Mouse (Mus musculus): ENCODE data around the gene Zfp961. TPM values are rescaled to one million over a fixed set of nuclear protein-coding genes. Genes with fewer than 3 reads are reported as not detected.
"Not testable (repeated sequence)": the region's sequence is repeated elsewhere in the genome, so short reads cannot be mapped to it uniquely, and the experiment has no call there.

Zfp961 gene
- polyA plus RNA-seq, 1 experiment from 2014 or later, result 24.5 TPM

DNA sequence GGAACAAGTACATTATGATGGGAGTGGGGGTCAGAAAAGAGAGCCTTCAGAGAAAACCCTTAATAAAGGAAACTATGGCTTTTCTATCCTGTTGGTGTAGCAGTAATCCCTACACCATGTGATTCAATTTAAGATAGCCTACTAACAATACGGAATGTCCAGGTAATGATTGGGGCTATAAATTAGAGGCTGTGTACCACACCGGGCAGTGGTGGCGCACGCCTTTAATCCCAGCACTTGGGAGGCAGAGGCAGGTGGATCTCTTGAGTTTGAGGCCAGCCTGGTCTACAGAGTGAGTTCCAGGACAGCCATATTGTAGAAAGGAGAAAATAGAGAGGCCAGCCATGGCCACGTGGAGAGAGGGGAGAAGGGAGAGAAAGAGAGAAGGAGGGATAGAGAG is 25.0 kb upstream of the Zfp961 start:
- H3K4me2 ChIP-seq (ENCODE audit: low read length), result no peak overlapping the region
- no peaks in the 10 kb centered on the region for H3K9me3 ChIP-seq (ENCODE audit: control insufficient read depth, low read length)
- no peak for DNase-seq (ENCODE audit: low spot score)
- H3K27ac ChIP-seq (ENCODE audit: low read depth), result no peak overlapping the region
- H3K4me3 ChIP-seq (ENCODE audit: low read depth, low read length), result no peak overlapping the region
- peaks cover 21% of the 10 kb centered on the region for H3K36me3 ChIP-seq (ENCODE audit: control insufficient read depth, insufficient read depth, low read length)
- ATAC-seq (replicated peaks; ENCODE audit: low FRiP score, low TSS enrichment, low read depth), result no peak
- no peaks in the 10 kb centered on the region for H3K27me3 ChIP-seq (replicated peaks; ENCODE audit: control insufficient read depth, insufficient read depth, low read length)
- WGBS, result 96% methylated on average over 5 of the region's 5 CpGs
- no peak overlapping the region for H3K9ac ChIP-seq (ENCODE audit: low read length)
- H3K4me1 ChIP-seq (replicated peaks; ENCODE audit: control insufficient read depth, insufficient read depth, low read length), result peaks cover 3% of the 10 kb centered on the region; the same call in 1 of the 2 replicates

- peaks cover 3% of the 10 kb centered on the region; the same call in 1 of the 2 replicates for H3K4me1 ChIP-seq (replicated peaks; ENCODE audit: control insufficient read depth, insufficient read depth, low read length)
- 87% methylated on average over 3 of the region's 3 CpGs for WGBS
- peaks cover 3% of the 10 kb centered on the region; the same call in 1 of the 2 replicates for H3K9me3 ChIP-seq (ENCODE audit: control insufficient read depth, low read length)
- H3K27ac ChIP-seq (ENCODE audit: low read depth), result no peak overlapping the region
- H3K4me3 ChIP-seq (ENCODE audit: low read depth, low read length), result no peak overlapping the region
- no peak for ATAC-seq (replicated peaks; ENCODE audit: low FRiP score, low TSS enrichment, low read depth)
- no peaks in the 10 kb centered on the region for H3K27me3 ChIP-seq (replicated peaks; ENCODE audit: control insufficient read depth, insufficient read depth, low read length)
- no peak for DNase-seq (ENCODE audit: low spot score)
- H3K4me2 ChIP-seq (ENCODE audit: low read length), result no peak overlapping the region
- peaks cover 29% of the 10 kb centered on the region for H3K36me3 ChIP-seq (ENCODE audit: control insufficient read depth, insufficient read depth, low read length)
- H3K9ac ChIP-seq (ENCODE audit: low read length), result no peak overlapping the region
These were observed 24.3 kb upstream of the Zfp961 start for GRCm38 (mm10) chr8:71926551-71926950.

DNA sequence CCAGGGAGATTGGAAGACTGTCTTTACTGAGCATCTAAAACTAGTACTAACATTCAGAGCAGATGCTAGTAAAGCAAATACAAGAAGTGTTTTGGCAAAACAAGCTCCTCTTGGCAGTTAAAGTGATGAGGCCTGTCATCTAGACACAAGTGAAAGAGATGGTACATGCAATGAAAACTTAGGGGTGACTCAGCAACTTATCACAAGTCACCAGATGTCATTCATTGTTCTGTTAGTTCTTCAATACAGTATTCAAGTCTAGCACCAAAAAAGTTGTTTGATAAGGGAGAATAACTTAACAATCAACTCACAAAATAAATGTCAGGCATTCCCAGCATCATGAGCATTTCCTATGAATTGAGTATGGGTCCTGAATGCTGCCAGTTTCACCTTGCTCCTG is 23.1 kb upstream of the Zfp961 start:
- Histone ChIP-seq H3K36me3 (ENCODE audit: control insufficient read depth, insufficient read depth, low read length) (peaks cover 33% of the 10 kb centered on the region), H3K9me3 (ENCODE audit: control insufficient read depth, low read length) (peaks cover 4% of the 10 kb centered on the region; the same call in 1 of the 2 replicates), H3K9ac (ENCODE audit: low read length) (no peak overlapping the region), H3K4me2 (ENCODE audit: low read length) (no peak overlapping the region), H3K27me3 (replicated peaks; ENCODE audit: control insufficient read depth, insufficient read depth, low read length) (no peaks in the 10 kb centered on the region), H3K4me3 (ENCODE audit: low read depth, low read length) (no peak overlapping the region), H3K4me1 (replicated peaks; ENCODE audit: control insufficient read depth, insufficient read depth, low read length) (0 out of 2 replicates have a peak, but pooled peaks cover 3% of the 10 kb centered on the region), H3K27ac (ENCODE audit: low read depth) (no peak overlapping the region)
- DNase-seq (ENCODE audit: low spot score) (no peak), ATAC-seq (replicated peaks; ENCODE audit: low FRiP score, low TSS enrichment, low read depth) (no peak)

DNA sequence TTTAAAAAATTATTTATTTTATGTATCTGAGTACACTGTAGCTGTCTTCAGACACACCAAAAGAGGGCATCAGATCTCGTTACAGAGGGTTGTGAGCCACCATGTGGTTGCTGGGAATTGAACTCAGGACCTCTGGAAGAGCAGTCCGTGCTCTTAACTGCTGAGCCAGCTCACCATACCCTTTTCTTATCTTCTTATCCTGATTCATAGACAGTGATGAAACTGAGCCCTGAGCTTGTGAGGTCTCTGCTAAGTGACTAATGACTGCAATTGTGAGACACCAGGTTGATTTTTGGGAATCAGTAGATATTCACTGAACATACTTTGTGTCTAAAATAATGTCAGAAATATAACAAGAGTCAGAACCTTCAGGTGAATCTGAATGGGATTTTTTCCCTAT is 12.8 kb upstream of the Zfp961 start:
- not testable (repeated sequence) for H3K27ac ChIP-seq (ENCODE audit: low read depth); H3K36me3 ChIP-seq (ENCODE audit: control insufficient read depth, insufficient read depth, low read length); H3K4me2 ChIP-seq (ENCODE audit: low read length); H3K4me3 ChIP-seq (ENCODE audit: low read depth, low read length); H3K9ac ChIP-seq (ENCODE audit: low read length); H3K27me3 ChIP-seq (replicated peaks; ENCODE audit: control insufficient read depth, insufficient read depth, low read length); DNase-seq (ENCODE audit: low spot score); ATAC-seq (replicated peaks; ENCODE audit: low FRiP score, low TSS enrichment, low read depth); H3K9me3 ChIP-seq (ENCODE audit: control insufficient read depth, low read length); H3K4me1 ChIP-seq (replicated peaks; ENCODE audit: control insufficient read depth, insufficient read depth, low read length)
- WGBS, result 85% methylated on average over 2 of the region's 2 CpGs

DNA sequence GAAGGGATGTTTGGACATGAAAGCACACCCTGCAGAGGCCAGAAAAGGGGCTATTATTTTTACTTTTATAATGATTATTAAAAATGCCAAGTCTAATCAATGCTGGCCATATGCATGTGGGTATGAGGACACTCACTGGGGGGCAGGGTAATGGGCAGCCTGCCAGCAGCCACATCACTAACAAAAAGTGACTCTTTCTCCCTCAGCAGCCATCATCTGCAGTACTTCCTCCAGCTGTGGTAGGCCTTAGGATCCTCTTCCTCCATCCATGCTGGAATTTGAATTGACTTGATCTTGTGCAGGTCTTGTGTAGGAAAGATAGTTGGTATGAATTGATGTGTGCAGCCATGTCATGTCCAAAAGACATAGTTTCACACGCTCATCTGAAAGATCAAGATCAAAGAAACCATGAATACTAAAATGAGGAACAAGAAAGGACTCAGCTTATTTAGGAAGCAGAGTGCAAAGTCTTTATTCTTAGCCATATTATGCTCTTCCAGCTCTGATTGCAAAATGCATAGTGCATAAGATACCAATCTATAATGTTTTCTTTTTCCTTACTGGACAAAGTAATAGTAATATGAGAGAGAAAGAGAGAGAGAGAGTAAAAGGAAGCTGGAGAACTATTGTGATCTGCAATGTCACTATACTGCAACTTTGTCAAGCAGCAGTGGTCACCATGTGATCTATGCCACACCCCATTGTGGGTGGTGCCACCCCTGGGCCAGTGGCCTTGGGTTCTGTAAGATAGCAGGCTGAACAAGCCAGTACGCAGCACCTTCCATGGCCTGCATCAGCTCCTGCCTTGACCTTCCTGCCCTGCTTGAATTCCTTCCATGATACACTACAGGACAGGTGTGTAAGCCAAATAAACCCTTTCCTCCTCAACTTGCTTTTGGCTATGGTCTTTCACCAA is 10.3 kb upstream of the Zfp961 start:
- Histone ChIP-seq H3K4me3 (ENCODE audit: low read depth, low read length) (no peak overlapping the region), H3K27ac (ENCODE audit: low read depth) (no peak overlapping the region), H3K27me3 (replicated peaks; ENCODE audit: control insufficient read depth, insufficient read depth, low read length) (no peaks in the 10 kb centered on the region), H3K36me3 (ENCODE audit: control insufficient read depth, insufficient read depth, low read length) (no peaks in the 10 kb centered on the region), H3K9ac (ENCODE audit: low read length) (no peak overlapping the region), H3K4me1 (replicated peaks; ENCODE audit: control insufficient read depth, insufficient read depth, low read length) (no peaks in the 10 kb centered on the region), H3K9me3 (ENCODE audit: control insufficient read depth, low read length) (no peaks in the 10 kb centered on the region), H3K4me2 (ENCODE audit: low read length) (no peak overlapping the region)
- DNase-seq (ENCODE audit: low spot score) (no peak), ATAC-seq (replicated peaks; ENCODE audit: low FRiP score, low TSS enrichment, low read depth) (no peak)
- WGBS, result 84% methylated on average over 2 of the region's 2 CpGs

DNA sequence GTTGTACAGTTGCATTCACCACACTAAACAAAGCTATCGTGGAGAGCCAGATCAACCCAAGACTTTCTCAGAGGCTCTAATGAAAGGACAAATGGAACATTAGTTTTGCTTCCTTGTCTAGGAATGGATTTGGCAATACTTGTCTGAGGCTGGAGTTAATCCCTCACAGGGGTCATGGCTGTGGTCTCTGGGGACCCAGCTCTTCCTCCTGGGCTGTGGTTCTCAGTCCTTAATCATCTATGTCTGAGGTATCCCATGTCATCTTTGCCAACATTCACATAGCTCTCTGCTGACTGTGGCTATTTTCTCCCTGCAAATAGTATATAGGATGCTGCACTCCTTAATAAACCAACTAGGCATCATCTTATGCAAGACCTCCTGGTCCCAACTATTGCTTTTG is 9.1 kb upstream of the Zfp961 start:
- H3K4me1 ChIP-seq (replicated peaks; ENCODE audit: control insufficient read depth, insufficient read depth, low read length), result no peaks in the 10 kb centered on the region
- H3K9me3 ChIP-seq (ENCODE audit: control insufficient read depth, low read length), result no peaks in the 10 kb centered on the region
- H3K4me2 ChIP-seq (ENCODE audit: low read length), result no peak overlapping the region
- H3K27me3 ChIP-seq (replicated peaks; ENCODE audit: control insufficient read depth, insufficient read depth, low read length), result no peaks in the 10 kb centered on the region
- H3K4me3 ChIP-seq (ENCODE audit: low read depth, low read length), result no peak overlapping the region
- no peak for DNase-seq (ENCODE audit: low spot score)
- ATAC-seq (replicated peaks; ENCODE audit: low FRiP score, low TSS enrichment, low read depth), result no peak
- H3K36me3 ChIP-seq (ENCODE audit: control insufficient read depth, insufficient read depth, low read length), result no peaks in the 10 kb centered on the region
- H3K9ac ChIP-seq (ENCODE audit: low read length), result no peak overlapping the region
- WGBS, result 79% methylated on average over 1 of the region's 1 CpGs
- H3K27ac ChIP-seq (ENCODE audit: low read depth), result no peak overlapping the region

DNA sequence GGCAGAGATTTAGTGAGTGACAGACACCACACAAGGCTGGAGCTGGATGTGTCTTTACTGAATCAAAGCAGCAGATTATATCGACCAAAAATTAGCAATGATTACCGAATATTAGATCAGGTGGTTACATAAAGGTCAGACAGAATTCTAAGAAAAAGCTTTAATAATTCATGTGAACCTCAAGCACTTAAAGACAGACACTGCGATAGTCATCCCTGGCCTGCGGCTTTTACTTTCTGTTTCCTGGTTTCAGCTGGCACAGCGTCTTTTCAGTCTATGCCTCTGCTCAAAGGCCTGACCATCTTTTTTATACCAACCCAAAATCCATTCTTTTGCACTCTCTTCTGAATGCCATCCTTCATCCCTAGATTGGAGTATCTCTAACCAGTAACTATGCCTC is 2.2 kb upstream of the Zfp961 start:
- Histone ChIP-seq H3K27me3 (replicated peaks; ENCODE audit: control insufficient read depth, insufficient read depth, low read length) (no peaks in the 10 kb centered on the region), H3K27ac (ENCODE audit: low read depth) (no peak overlapping the region), H3K36me3 (ENCODE audit: control insufficient read depth, insufficient read depth, low read length) (no peaks in the 10 kb centered on the region), H3K4me3 (ENCODE audit: low read depth, low read length) (no peak overlapping the region), H3K9ac (ENCODE audit: low read length) (no peak overlapping the region), H3K4me1 (replicated peaks; ENCODE audit: control insufficient read depth, insufficient read depth, low read length) (peaks cover 4% of the 10 kb centered on the region; the same call in 1 of the 2 replicates), H3K4me2 (ENCODE audit: low read length) (no peak overlapping the region), H3K9me3 (ENCODE audit: control insufficient read depth, low read length) (no peaks in the 10 kb centered on the region)
- no peak for ATAC-seq (replicated peaks; ENCODE audit: low FRiP score, low TSS enrichment, low read depth)
- WGBS, result 90% methylated on average over 5 of the region's 5 CpGs
- DNase-seq (ENCODE audit: low spot score), result no peak

DNA sequence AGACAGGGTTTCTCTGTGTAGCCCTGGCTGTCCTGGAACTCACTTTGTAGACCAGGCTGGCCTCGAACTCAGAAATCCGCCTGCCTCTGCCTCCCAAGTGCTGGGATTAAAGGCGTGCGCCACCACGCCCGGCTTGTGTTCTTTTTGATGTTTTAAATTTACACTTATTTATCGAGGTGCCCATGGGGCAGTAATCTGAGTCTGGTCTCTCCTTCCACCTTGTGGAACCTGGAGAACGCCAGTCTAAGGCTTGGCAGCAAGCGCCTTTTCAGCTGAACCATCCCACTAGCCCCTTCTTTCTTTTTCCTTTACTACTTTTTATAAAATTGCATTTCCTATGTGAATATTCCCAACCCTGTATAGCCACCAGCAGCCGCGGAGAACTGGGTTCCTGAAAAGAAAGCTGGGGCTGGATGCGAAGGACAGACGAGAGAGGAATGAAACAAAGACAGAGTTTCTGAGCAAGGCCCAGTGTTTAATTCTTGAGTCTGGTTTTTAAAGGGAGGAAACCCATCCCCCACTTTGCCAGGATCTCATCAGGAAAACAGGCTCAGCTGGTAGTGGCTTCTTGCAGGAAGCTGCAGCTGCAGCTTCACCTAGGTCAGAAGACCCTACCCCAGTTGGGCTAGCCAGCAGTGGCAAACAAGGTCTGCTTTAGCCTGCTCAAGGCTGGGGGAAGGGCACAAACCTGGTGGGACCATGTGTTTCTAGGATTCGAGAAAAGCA is 761 bp downstream of the Zfp961 start:
- peaks cover 4% of the 10 kb centered on the region; the same call in 1 of the 2 replicates for H3K4me1 ChIP-seq (replicated peaks; ENCODE audit: control insufficient read depth, insufficient read depth, low read length)
- peaks cover 6% of the 10 kb centered on the region; the same call in 1 of the 2 replicates for H3K36me3 ChIP-seq (ENCODE audit: control insufficient read depth, insufficient read depth, low read length)
- H3K27ac ChIP-seq (ENCODE audit: low read depth), result peak overlapping the region; percentile 79; the same call in 1 of the 2 replicates
- ATAC-seq (replicated peaks; ENCODE audit: low FRiP score, low TSS enrichment, low read depth), result no peak
- H3K9ac ChIP-seq (ENCODE audit: low read length), result peak overlapping the region; percentile 81
- H3K9me3 ChIP-seq (ENCODE audit: control insufficient read depth, low read length), result peaks cover 6% of the 10 kb centered on the region; the same call in 1 of the 2 replicates
- H3K4me3 ChIP-seq (ENCODE audit: low read depth, low read length), result peak overlapping the region; percentile 93
- WGBS, result 38% methylated on average over 12 of the region's 14 CpGs
- peak; percentile 66 for DNase-seq (ENCODE audit: low spot score)
- peak overlapping the region; percentile 62 for H3K4me2 ChIP-seq (ENCODE audit: low read length)
- no peaks in the 10 kb centered on the region for H3K27me3 ChIP-seq (replicated peaks; ENCODE audit: control insufficient read depth, insufficient read depth, low read length)
